Mouse (Mus musculus) MEL (cell line): ENCODE data around the gene Tpsb2. TPM values are rescaled to one million over a fixed set of nuclear protein-coding genes. Genes with fewer than 3 reads are reported as not detected.

Experiments used
- DNase-seq: peaks from one replicate; pipeline ENCODE4 v3.0.0; 2011; ENCODE audit warnings: low read depth, low spot score
- H3K27ac ChIP-seq: 2 replicates; pipeline ENCODE4 v1.5.1; 2012; ENCODE audit warnings: low read depth, mild to moderate bottlenecking, control low read depth, low read length, moderate library complexity; ENCODE audit not compliant: control insufficient read depth
- H3K27me3 ChIP-seq, 2 experiments: fragments of 150-350 bp in 1 of 2; sonication (generic) in 1 of 2; 2 replicates each; pipeline ENCODE4 v1.6.1; 2012; ENCODE audit warnings: low read length in 2 of 2, mild to moderate bottlenecking in 2 of 2, improper control_type of control experiment in 1 of 2, moderate library complexity in 1 of 2; ENCODE audit not compliant: insufficient read depth in 2 of 2, control insufficient read depth in 1 of 2
- H3K36me3 ChIP-seq, 2 experiments: 2 replicates each; pipeline ENCODE4 v1.6.1; 2012 to 2014; ENCODE audit warnings: low read length in 2 of 2, improper control_type of control experiment in 1 of 2, inconsistent platforms in 1 of 2, mild to moderate bottlenecking in 1 of 2; ENCODE audit not compliant: insufficient read depth in 2 of 2, control insufficient read depth in 1 of 2
- H3K4me1 ChIP-seq, 2 experiments: fragments of 150-350 bp in 1 of 2; sonication (generic) in 1 of 2; 2 replicates each; pipeline ENCODE4 v1.6.1; 2012; ENCODE audit warnings: low read length in 2 of 2, improper control_type of control experiment in 1 of 2, mild to moderate bottlenecking in 1 of 2; ENCODE audit not compliant: insufficient read depth in 2 of 2, control insufficient read depth in 1 of 2
- H3K4me3 ChIP-seq, 2 experiments: fragments of 150-350 bp in 1 of 2; sonication (generic) in 1 of 2; 2 replicates each; pipeline ENCODE4 v1.5.1; 2012; ENCODE audit warnings: low read depth in 2 of 2, low read length in 2 of 2, mild to moderate bottlenecking in 2 of 2, moderate library complexity in 2 of 2, control low read depth in 1 of 2, improper control_type of control experiment in 1 of 2; ENCODE audit not compliant: control insufficient read depth in 1 of 2, insufficient read depth in 1 of 2
- H3K79me2 ChIP-seq: 2 replicates; pipeline ENCODE4 v1.6.1; 2012; ENCODE audit warnings: mild to moderate bottlenecking, low read length, moderate library complexity; ENCODE audit not compliant: control insufficient read depth, poor library complexity, insufficient read depth
- H3K9ac ChIP-seq: 2 replicates; pipeline ENCODE4 v1.6.1; 2012; ENCODE audit warnings: low read depth, mild to moderate bottlenecking, control low read depth, low read length, moderate library complexity; ENCODE audit not compliant: control insufficient read depth, poor library complexity, severe bottlenecking
- H3K9me3 ChIP-seq: fragments of 150-350 bp; sonication (generic); replicated peaks from 2 replicates; pipeline ENCODE4 v1.6.1; 2012; ENCODE audit warnings: mild to moderate bottlenecking, low read length, improper control_type of control experiment, moderate library complexity; ENCODE audit not compliant: insufficient read depth
- BHLHE40 ChIP-seq: IDR thresholded peaks from 2 replicates; pipeline ENCODE4 v1.6.1; 2012; ENCODE audit warnings: low read depth, mild to moderate bottlenecking, inconsistent platforms, low read length, improper control_type of control experiment, borderline replicate concordance
- CHD1 ChIP-seq: IDR thresholded peaks from 2 replicates; pipeline ENCODE4 v1.6.1; 2012; ENCODE audit warnings: low read depth, mild to moderate bottlenecking, inconsistent platforms, low read length, improper control_type of control experiment
- CTCF ChIP-seq, 3 experiments: IDR thresholded peaks in 2 of 3; conservative IDR thresholded peaks in 1 of 3; 2 replicates each; pipeline ENCODE4 v1.5.1; 2011 to 2012; ENCODE audit warnings: low read length in 3 of 3, low read depth in 2 of 3, mild to moderate bottlenecking in 2 of 3, improper control_type of control experiment in 1 of 3, inconsistent platforms in 1 of 3, mixed read lengths in 1 of 3, moderate library complexity in 1 of 3; ENCODE audit not compliant: control insufficient read depth in 1 of 3, insufficient read depth in 1 of 3, poor library complexity in 1 of 3, severe bottlenecking in 1 of 3
- ELF1 ChIP-seq: IDR thresholded peaks from 2 replicates; pipeline ENCODE4 v1.6.1; 2014; ENCODE audit warnings: low read depth, mild to moderate bottlenecking, inconsistent platforms, low read length, improper control_type of control experiment, moderate library complexity
- MXI1 ChIP-seq: IDR thresholded peaks from 2 replicates; pipeline ENCODE4 v1.6.1; 2011; ENCODE audit warnings: mild to moderate bottlenecking, low read depth, low read length, improper control_type of control experiment
- MYC ChIP-seq: IDR thresholded peaks from 2 replicates; pipeline ENCODE4 v1.6.1; 2011; ENCODE audit warnings: low read depth, mild to moderate bottlenecking, low read length, improper control_type of control experiment, moderate library complexity
- NELFE ChIP-seq: IDR thresholded peaks from 2 replicates; pipeline ENCODE4 v1.6.1; 2011; ENCODE audit warnings: low read depth, low read length, improper control_type of control experiment
- RAD21 ChIP-seq: IDR thresholded peaks from 2 replicates; pipeline ENCODE4 v1.6.1; 2011; ENCODE audit warnings: mild to moderate bottlenecking, low read depth, low read length, improper control_type of control experiment
- SMC3 ChIP-seq: IDR thresholded peaks from 2 replicates; pipeline ENCODE4 v1.6.1; 2011; ENCODE audit warnings: low read depth, low read length, improper control_type of control experiment
- TAL1 ChIP-seq: IDR thresholded peaks from 2 replicates; pipeline ENCODE4 v1.6.1; 2012; ENCODE audit warnings: mild to moderate bottlenecking, inconsistent platforms, low read length, moderate library complexity, mixed read lengths
- UBTF ChIP-seq: IDR thresholded peaks from 2 replicates; pipeline ENCODE4 v1.6.1; 2012; ENCODE audit warnings: low read depth, mild to moderate bottlenecking, inconsistent platforms, low read length, improper control_type of control experiment, moderate library complexity, borderline replicate concordance; ENCODE audit not compliant: insufficient read depth
- ZC3H11A ChIP-seq: IDR thresholded peaks from 2 replicates; pipeline ENCODE4 v1.6.1; 2012; ENCODE audit warnings: low read depth, mild to moderate bottlenecking, inconsistent platforms, low read length, improper control_type of control experiment
- polyA plus RNA-seq, 2 experiments: library from polyadenylated mRNA; stranded (reverse) in 1 of 2; unstranded in 1 of 2; fragments of >175 nt in 1 of 2; fragments of >200 nt in 1 of 2; gene quantifications; 2 replicates each; pipeline versions ENCODE4 v1.2.1 to v1.2.4; 2012; ENCODE audit warnings: low replicate concordance in 2 of 2, low read depth in 1 of 2; ENCODE audit not compliant: insufficient read length in 2 of 2, insufficient read depth in 1 of 2, missing spikeins in 1 of 2
- total RNA-seq: library from RNA; depleted of rRNA; stranded (reverse); fragments of 300-350 nt; gene quantifications from 2 replicates; pipeline ENCODE4 v1.2.3, GENCODE M21; 2012

The Tpsb2 gene
- total and polyA plus RNA-seq, 3 experiments = not detected

GRCm38 (mm10) chr17:25394526-25394925 lies 28.4 kb downstream of the Tpsb2 start:
- Histone ChIP-seq H3K9me3 (no peaks in the 10 kb centered on the region), H3K4me3 (no peak overlapping the region), H3K79me2 (no peaks in the 10 kb centered on the region), H3K27ac (no peak overlapping the region), H3K4me1 (no peaks in the 10 kb centered on the region), H3K36me3 (no peaks in the 10 kb centered on the region), H3K27me3 (no peaks in the 10 kb centered on the region), H3K9ac (no peak overlapping the region)
- no peak for DNase-seq
- TF ChIP-seq BHLHE40 = no peak
- TF ChIP-seq UBTF = no peak
- TF ChIP-seq TAL1 = no peak
- no peak for TF ChIP-seq MYC
- TF ChIP-seq SMC3 = no peak
- no peak for TF ChIP-seq MXI1
- no peak for TF ChIP-seq CHD1
- no peak for TF ChIP-seq RAD21

- H3K27me3 ChIP-seq = no peaks in the 10 kb centered on the region
- TF ChIP-seq ZC3H11A = peak; percentile 17; the same call in 1 of the 2 replicates
- peak; percentile 83 to 98 (median 87) for TF ChIP-seq CTCF (IDR thresholded peaks at IDR 0.05 in 2 of 3, conservative IDR thresholded peaks at IDR 0.05 in 1 of 3; ENCODE audit: control insufficient read depth in 1 of 3, insufficient read depth in 1 of 3, low read depth in 2 of 3, low read length in 3 of 3, poor library complexity in 1 of 3, severe bottlenecking in 1 of 3)
- TF ChIP-seq RAD21 = peak; percentile 74
- TF ChIP-seq NELFE = no peak
- TF ChIP-seq SMC3 = peak; percentile 80
- no peak overlapping the region for H3K27ac ChIP-seq
- DNase-seq = peak; percentile 68
- no peaks in the 10 kb centered on the region for H3K79me2 ChIP-seq
- no peaks in the 10 kb centered on the region for H3K36me3 ChIP-seq
- H3K9me3 ChIP-seq = no peaks in the 10 kb centered on the region
- H3K4me1 ChIP-seq = no peaks in the 10 kb centered on the region
- H3K4me3 ChIP-seq = no peak overlapping the region
- H3K9ac ChIP-seq = no peak overlapping the region
These were observed 31.9 kb downstream of the Tpsb2 start for GRCm38 (mm10) chr17:25397804-25398519.

DNA sequence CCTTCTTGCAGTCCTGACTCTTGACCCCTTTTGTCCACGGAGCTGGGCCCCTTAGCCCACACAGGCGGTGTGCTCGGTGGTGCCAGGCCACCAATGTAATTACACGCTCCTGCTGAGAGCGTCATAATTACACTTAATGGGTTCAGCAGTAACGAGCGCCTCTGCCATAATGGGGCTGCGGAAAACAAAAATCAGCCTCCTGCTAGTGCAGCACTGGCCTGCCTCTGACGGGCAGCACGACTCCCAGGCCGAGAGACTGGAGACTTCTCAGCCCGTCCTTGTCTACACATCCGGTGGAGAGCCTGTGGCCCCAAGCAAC lies 32.4 kb downstream of the Tpsb2 start:
- H3K27me3 ChIP-seq = no peaks in the 10 kb centered on the region
- no peaks in the 10 kb centered on the region for H3K36me3 ChIP-seq
- no peak overlapping the region for H3K27ac ChIP-seq
- no peak overlapping the region for H3K9ac ChIP-seq
- TF ChIP-seq ELF1 = no peak
- no peak for TF ChIP-seq ZC3H11A
- DNase-seq = no peak
- H3K4me1 ChIP-seq = no peaks in the 10 kb centered on the region
- no peaks in the 10 kb centered on the region for H3K79me2 ChIP-seq
- H3K4me3 ChIP-seq = no peak overlapping the region
- no peaks in the 10 kb centered on the region for H3K9me3 ChIP-seq
